Mouse (Mus musculus) forebrain, embryonic 15.5 days (tissue): ENCODE data around the gene Plek2. TPM values are rescaled to one million over a fixed set of nuclear protein-coding genes. Genes with fewer than 3 reads are reported as not detected.

Experiments used
- ATAC-seq: fragments of 200-750 bp; cut with Nextera tagmentation; replicated peaks from 2 replicates; pipeline ENCODE4 v1.8.0; 2017; ENCODE audit warnings: mild to moderate bottlenecking, moderate TSS enrichment, moderate library complexity
- H3K27ac ChIP-seq: fragments of 300-500 bp; sonication (generic); replicated peaks from 2 replicates; pipeline ENCODE4 v1.5.1; 2015; ENCODE audit warnings: mild to moderate bottlenecking, inconsistent platforms
- H3K27me3 ChIP-seq: fragments of 300-500 bp; sonication (generic); 2 replicates; pipeline ENCODE4 v1.6.1; 2015; ENCODE audit warnings: inconsistent platforms
- H3K36me3 ChIP-seq: fragments of 300-500 bp; sonication (generic); 2 replicates; pipeline ENCODE4 v1.6.1; 2015; ENCODE audit warnings: mild to moderate bottlenecking, inconsistent platforms
- H3K4me1 ChIP-seq: fragments of 300-500 bp; sonication (generic); 2 replicates; pipeline ENCODE4 v1.6.1; 2015; ENCODE audit warnings: inconsistent platforms
- H3K4me2 ChIP-seq: fragments of 300-500 bp; sonication (generic); replicated peaks from 2 replicates; pipeline ENCODE4 v1.6.1; 2015; ENCODE audit warnings: mild to moderate bottlenecking, inconsistent platforms
- H3K4me3 ChIP-seq: fragments of 300-500 bp; sonication (generic); 2 replicates; pipeline ENCODE4 v1.5.1; 2015; ENCODE audit warnings: mild to moderate bottlenecking, inconsistent platforms
- H3K9ac ChIP-seq: fragments of 300-500 bp; sonication (generic); replicated peaks from 2 replicates; pipeline ENCODE4 v1.6.1; 2015; ENCODE audit warnings: mild to moderate bottlenecking, inconsistent platforms
- H3K9me3 ChIP-seq: fragments of 300-500 bp; sonication (generic); 2 replicates; pipeline ENCODE4 v1.6.1; 2016; ENCODE audit warnings: inconsistent platforms
- WGBS: fragments of 180-500 bp; shearing (Covaris S2); methylation state at CpG from one replicate; pipeline ENCODE4 v1.1.7; 2015; ENCODE audit warnings: mixed read lengths; 5-methylcytosine and 5-hydroxymethylcytosine counted together
- polyA plus RNA-seq: library from polyadenylated mRNA; unstranded; fragments of >200 nt; fragmentation: Nextera tagmentation; extraction: Ambion mirVana; gene quantifications from 2 replicates; pipeline ENCODE4 v1.2.1, GENCODE M21; 2015

The Plek2 gene
- polyA plus RNA-seq, 1 experiment from 2014 or later = 0.66 TPM

DNA sequence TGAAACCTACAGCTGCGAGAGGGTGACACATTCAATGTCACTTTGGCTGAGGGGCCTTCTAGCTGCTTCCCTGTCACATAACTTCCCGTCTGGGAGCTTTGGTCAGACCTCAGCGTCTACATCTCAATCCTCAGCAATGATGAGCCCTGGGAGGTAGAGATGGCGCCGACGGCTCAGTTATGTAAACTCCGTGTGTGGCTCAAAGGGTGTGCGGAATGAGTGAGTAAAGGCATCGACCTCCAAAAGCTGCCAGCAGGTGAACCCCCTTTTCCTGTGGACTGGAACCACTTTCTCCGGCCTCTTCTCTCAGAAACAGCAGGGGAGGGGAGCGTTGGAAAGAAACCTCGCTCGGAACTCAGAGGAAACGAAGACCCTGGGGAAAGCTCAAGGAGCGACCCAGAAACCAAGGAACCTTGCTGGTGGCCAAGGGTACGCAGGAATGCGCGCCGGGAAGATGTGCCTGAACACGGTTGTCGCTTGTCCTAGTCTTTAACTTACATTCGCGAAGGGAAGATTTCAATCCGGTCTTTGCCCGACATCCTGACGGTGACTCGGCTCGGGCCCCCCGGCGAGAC lies 45.8 kb downstream of the Plek2 start:
- H3K4me2 ChIP-seq = peak overlapping the region; percentile 87
- peak overlapping the region; percentile 89 for H3K4me3 ChIP-seq
- no peaks in the 10 kb centered on the region for H3K27me3 ChIP-seq
- 1% methylated on average over 30 of the region's 30 CpGs for WGBS
- H3K9me3 ChIP-seq = no peaks in the 10 kb centered on the region
- peak overlapping the region; percentile 54 for H3K27ac ChIP-seq
- peak; percentile 59 for ATAC-seq
- H3K4me1 ChIP-seq = peaks cover 39% of the 10 kb centered on the region
- peak overlapping the region; percentile 74 for H3K9ac ChIP-seq
- peaks cover 6% of the 10 kb centered on the region for H3K36me3 ChIP-seq

GRCm38 (mm10) chr12:78848246-78848645 lies 58.5 kb downstream of the Plek2 start:
- ATAC-seq = no peak
- 96% methylated on average over 4 of the region's 4 CpGs for WGBS
- H3K36me3 ChIP-seq = peaks cover 56% of the 10 kb centered on the region
- H3K9me3 ChIP-seq = no peaks in the 10 kb centered on the region
- no peak overlapping the region for H3K4me2 ChIP-seq
- no peaks in the 10 kb centered on the region for H3K27me3 ChIP-seq
- no peaks in the 10 kb centered on the region for H3K4me1 ChIP-seq
- no peak overlapping the region for H3K27ac ChIP-seq
- no peak overlapping the region for H3K9ac ChIP-seq
- H3K4me3 ChIP-seq = no peak overlapping the region

DNA sequence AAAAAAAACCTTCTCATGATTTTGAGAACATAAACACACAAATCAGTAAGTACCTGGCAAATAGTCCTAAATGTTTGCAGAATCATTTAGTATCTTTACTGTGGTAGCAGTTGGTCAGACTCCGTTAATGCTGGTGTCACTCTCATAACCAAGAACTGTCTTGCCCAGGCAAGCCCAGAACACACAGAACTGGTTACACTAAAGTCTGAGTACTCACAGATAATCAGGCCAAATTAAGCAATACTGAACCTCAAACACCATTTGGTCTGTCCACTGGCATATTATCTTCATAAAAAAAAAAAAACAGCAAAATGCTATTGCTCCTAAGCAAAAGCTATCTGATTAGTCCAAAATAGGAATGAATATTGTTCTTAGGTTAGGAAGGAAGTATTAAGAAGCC lies 64.3 kb downstream of the Plek2 start:
- H3K4me3 ChIP-seq = no peak overlapping the region
- H3K36me3 ChIP-seq = peaks cover 70% of the 10 kb centered on the region
- no peak for ATAC-seq
- H3K27me3 ChIP-seq = no peaks in the 10 kb centered on the region
- H3K9ac ChIP-seq = no peak overlapping the region
- no peak overlapping the region for H3K27ac ChIP-seq
- WGBS = 87% methylated on average over 1 of the region's 1 CpGs
- H3K4me2 ChIP-seq = no peak overlapping the region
- no peaks in the 10 kb centered on the region for H3K9me3 ChIP-seq
- no peaks in the 10 kb centered on the region for H3K4me1 ChIP-seq

DNA sequence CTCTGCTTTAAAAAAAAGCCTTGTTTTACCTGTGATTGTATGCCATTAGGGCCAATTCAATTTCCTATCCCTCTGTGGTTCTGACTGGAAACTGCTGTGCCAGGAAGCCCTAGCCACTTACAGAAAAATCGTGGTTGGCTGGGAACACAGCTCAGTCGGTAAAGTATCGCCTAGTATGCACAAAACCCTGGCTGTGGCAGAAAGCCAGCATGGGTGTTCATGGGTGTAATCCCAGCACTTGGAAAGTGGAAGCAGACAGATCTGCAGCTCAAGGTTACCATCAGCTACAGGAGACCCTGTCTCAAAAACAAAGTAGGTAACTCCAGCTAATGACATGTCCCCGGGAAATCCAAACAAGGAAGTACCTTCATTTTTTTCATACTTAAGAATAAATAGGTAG lies 66.9 kb downstream of the Plek2 start:
- Histone ChIP-seq H3K4me1 (no peaks in the 10 kb centered on the region), H3K36me3 (peaks cover 70% of the 10 kb centered on the region), H3K27me3 (no peaks in the 10 kb centered on the region), H3K9me3 (no peaks in the 10 kb centered on the region), H3K27ac (no peak overlapping the region), H3K4me3 (no peak overlapping the region), H3K9ac (no peak overlapping the region), H3K4me2 (no peak overlapping the region)
- no peak for ATAC-seq
- WGBS = 79% methylated on average over 4 of the region's 4 CpGs

Other genes starting within 250 kb of the Plek2 start
- gene Fam71d, start 215.4 kb downstream of the Plek2 start, polyA plus RNA-seq = 0.10 and 0.14 TPM in 2 replicates
- gene Mpp5, start 158.1 kb downstream of the Plek2 start, polyA plus RNA-seq = 16.9 and 17.4 TPM in 2 replicates
- 116 and 120 TPM in 2 replicates for gene Atp6v1d, start 45.3 kb downstream of the Plek2 start, polyA plus RNA-seq
- 162 and 163 TPM in 2 replicates for gene Eif2s1, start 45.1 kb downstream of the Plek2 start, polyA plus RNA-seq
- 55.1 and 58.6 TPM in 2 replicates for gene Tmem229b, start 100.7 kb upstream of the Plek2 start, polyA plus RNA-seq
- gene Plekhh1, start 122.2 kb upstream of the Plek2 start, polyA plus RNA-seq = 1.6 and 1.7 TPM in 2 replicates
- gene Pigh, start 182.7 kb upstream of the Plek2 start, polyA plus RNA-seq = 18.5 and 21.6 TPM in 2 replicates
- 13.9 and 15.3 TPM in 2 replicates for gene Arg2, start 223.8 kb upstream of the Plek2 start, polyA plus RNA-seq